Mouse (Mus musculus): ENCODE data around the gene Rnpepl1. TPM values are rescaled to one million over a fixed set of nuclear protein-coding genes. Genes with fewer than 3 reads are reported as not detected.
A peak's percentile ranks its signal among the peaks of the same experiment; 100 is the strongest.

Gene Rnpepl1
- 15.5 and 20.1 TPM in 2 replicates for polyA plus RNA-seq (2014; fragmentation: Nextera tagmentation; extraction: Ambion mirVana)

DNA sequence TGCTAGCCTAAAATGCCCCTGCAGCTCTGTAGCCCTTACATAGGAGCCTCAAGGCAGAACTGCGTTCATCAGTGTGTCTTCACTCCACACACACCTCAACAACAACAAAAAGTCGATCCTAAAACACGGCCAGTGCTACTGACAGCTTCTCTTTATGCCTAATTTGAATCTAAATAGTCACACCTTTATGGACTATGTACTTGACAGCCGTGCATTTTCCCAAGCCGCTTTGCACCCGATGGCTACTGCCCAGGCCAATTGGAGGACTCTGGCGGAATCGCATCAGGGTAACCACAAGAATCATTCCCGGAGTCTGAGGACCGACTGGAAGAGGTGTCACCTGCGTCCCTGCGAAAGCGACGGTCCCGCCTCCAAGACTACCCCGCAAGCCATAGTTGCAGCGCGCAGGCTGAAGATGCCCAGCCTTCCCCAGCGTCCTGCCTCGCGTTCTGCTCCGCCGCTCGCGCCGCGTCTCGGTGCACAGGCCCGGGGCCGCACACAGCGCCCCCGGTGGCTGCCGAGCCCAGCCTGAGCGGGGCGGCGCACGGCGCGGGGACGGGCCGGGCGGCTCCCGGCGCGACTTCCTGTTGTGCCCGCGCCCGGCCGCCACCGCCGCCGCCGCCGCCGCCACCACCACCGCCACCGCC is at the start of gene Rnpepl1:
TSS of gene Rnpepl1 (plus strand) at position 545 of the 647 bp plus-strand sequence.
- Histone ChIP-seq H3K4me1 (ENCODE audit: control insufficient read depth, insufficient read depth, low read length) (peaks cover 24% of the 10 kb centered on the region), H3K4me3 (ENCODE audit: low read depth, low read length) (peak within 1 kb of the TSS; percentile 82), H3K36me3 (ENCODE audit: control insufficient read depth, insufficient read depth, low read length) (peaks cover 17% of the 10 kb centered on the region), H3K4me2 (ENCODE audit: low read length) (peak within 1 kb of the TSS; percentile 97), H3K9me3 (replicated peaks; ENCODE audit: control insufficient read depth, low read length) (no peaks in the 10 kb centered on the region), H3K27ac (ENCODE audit: low read depth, low read length) (peak within 1 kb of the TSS; percentile 93), H3K9ac (ENCODE audit: low read length) (peak within 1 kb of the TSS; percentile 93), H3K27me3 (replicated peaks; ENCODE audit: control insufficient read depth, insufficient read depth, low read length) (no peaks in the 10 kb centered on the region)
- DNase-seq (ENCODE audit: low spot score) (peak; percentile 85), ATAC-seq (peak; percentile 79)
- WGBS: under 1% methylated on average over 33 of the region's 57 CpGs

DNA sequence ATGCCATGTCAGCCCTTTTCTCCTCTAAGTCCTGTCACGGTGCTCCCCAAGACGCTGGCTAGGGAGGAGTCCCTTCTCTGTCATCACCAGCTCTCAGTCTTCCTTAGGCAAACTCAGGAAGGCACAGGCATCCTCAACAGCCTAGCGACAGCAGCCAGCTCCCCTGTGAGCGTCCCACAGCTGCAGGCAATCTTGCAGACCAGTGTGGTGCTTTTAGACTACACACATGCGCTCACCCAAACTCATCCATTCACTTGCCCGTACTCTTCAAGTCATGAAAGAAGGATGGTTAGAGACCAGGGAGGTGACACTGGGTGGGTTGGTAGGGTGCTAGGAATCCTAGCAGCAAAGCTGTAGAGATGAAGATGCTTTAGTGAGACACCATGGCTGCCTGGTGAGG is 49.1 kb upstream of the Rnpepl1 start:
- no peak overlapping the region for H3K27ac ChIP-seq (ENCODE audit: low read depth, low read length)
- no peak overlapping the region for H3K4me3 ChIP-seq (ENCODE audit: low read depth, low read length)
- H3K9me3 ChIP-seq (replicated peaks; ENCODE audit: control insufficient read depth, low read length): no peaks in the 10 kb centered on the region
- DNase-seq (ENCODE audit: low spot score) (no peak), ATAC-seq (0 out of 2 replicates have a peak, but pooled peaks have one; percentile 7)
- WGBS: 71% methylated on average over 6 of the region's 6 CpGs
- no peaks in the 10 kb centered on the region for H3K27me3 ChIP-seq (replicated peaks; ENCODE audit: control insufficient read depth, insufficient read depth, low read length)
- no peak overlapping the region for H3K4me2 ChIP-seq (ENCODE audit: low read length)
- H3K9ac ChIP-seq (ENCODE audit: low read length): no peak overlapping the region
- H3K36me3 ChIP-seq (ENCODE audit: control insufficient read depth, insufficient read depth, low read length): peaks cover 46% of the 10 kb centered on the region
- peaks cover 5% of the 10 kb centered on the region for H3K4me1 ChIP-seq (ENCODE audit: control insufficient read depth, insufficient read depth, low read length)

DNA sequence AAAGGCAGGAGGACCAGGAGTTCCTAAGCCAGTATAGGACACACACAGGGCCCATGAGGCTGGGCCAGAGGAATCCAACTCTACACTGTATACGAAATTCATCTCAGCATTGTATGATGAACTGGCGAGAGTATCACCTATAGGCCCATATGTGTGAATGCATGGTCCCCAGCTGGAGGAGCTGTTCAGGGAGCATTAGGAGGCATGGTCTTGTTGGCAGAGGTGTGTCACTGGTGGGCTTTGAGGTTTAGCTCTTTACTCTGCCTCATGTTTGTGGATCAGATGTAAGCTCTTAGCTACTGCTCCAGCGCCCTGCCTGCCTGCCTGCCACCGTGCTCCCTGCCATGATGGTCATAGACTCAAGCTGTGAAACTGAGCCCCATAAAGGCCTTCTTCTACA is 47.3 kb upstream of the Rnpepl1 start:
- no peak overlapping the region for H3K4me3 ChIP-seq (ENCODE audit: low read depth, low read length)
- peaks cover 28% of the 10 kb centered on the region for H3K36me3 ChIP-seq (ENCODE audit: control insufficient read depth, insufficient read depth, low read length)
- no peak overlapping the region for H3K9ac ChIP-seq (ENCODE audit: low read length)
- ATAC-seq (no peak), DNase-seq (ENCODE audit: low spot score) (no peak)
- peaks cover 5% of the 10 kb centered on the region for H3K4me1 ChIP-seq (ENCODE audit: control insufficient read depth, insufficient read depth, low read length)
- H3K27me3 ChIP-seq (replicated peaks; ENCODE audit: control insufficient read depth, insufficient read depth, low read length): no peaks in the 10 kb centered on the region
- WGBS: 86% methylated on average over 4 of the region's 4 CpGs
- no peak overlapping the region for H3K4me2 ChIP-seq (ENCODE audit: low read length)
- no peak overlapping the region for H3K27ac ChIP-seq (ENCODE audit: low read depth, low read length)
- H3K9me3 ChIP-seq (replicated peaks; ENCODE audit: control insufficient read depth, low read length): no peaks in the 10 kb centered on the region

DNA sequence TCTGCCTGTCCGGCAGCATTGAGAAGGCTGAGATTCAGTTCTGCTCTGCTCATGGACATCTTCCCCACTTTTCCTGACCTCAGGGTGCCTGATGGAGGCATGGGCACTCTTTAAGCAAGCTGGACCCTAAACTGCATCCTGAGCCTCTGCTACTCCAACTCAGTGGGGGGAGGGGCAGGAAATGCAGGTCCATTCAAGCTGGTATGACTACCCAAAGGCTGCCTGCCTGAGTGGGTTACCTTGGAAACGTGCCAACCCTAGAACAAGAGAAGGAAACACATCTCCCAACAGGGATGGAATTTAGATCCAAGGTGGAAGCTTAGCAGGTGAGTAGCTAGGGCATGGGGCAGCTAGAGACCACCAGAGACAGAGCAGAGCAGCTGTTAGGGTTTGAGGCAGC is 44.4 kb upstream of the Rnpepl1 start:
- no peaks in the 10 kb centered on the region for H3K27me3 ChIP-seq (replicated peaks; ENCODE audit: control insufficient read depth, insufficient read depth, low read length)
- no peaks in the 10 kb centered on the region for H3K9me3 ChIP-seq (replicated peaks; ENCODE audit: control insufficient read depth, low read length)
- WGBS: 63% methylated on average over 2 of the region's 2 CpGs
- DNase-seq (ENCODE audit: low spot score) (no peak), ATAC-seq (no peak)
- no peak overlapping the region for H3K27ac ChIP-seq (ENCODE audit: low read depth, low read length)
- H3K4me1 ChIP-seq (ENCODE audit: control insufficient read depth, insufficient read depth, low read length): peaks cover 5% of the 10 kb centered on the region
- H3K4me3 ChIP-seq (ENCODE audit: low read depth, low read length): no peak overlapping the region
- H3K4me2 ChIP-seq (ENCODE audit: low read length): no peak overlapping the region
- H3K36me3 ChIP-seq (ENCODE audit: control insufficient read depth, insufficient read depth, low read length): no peaks in the 10 kb centered on the region
- H3K9ac ChIP-seq (ENCODE audit: low read length): no peak overlapping the region

DNA sequence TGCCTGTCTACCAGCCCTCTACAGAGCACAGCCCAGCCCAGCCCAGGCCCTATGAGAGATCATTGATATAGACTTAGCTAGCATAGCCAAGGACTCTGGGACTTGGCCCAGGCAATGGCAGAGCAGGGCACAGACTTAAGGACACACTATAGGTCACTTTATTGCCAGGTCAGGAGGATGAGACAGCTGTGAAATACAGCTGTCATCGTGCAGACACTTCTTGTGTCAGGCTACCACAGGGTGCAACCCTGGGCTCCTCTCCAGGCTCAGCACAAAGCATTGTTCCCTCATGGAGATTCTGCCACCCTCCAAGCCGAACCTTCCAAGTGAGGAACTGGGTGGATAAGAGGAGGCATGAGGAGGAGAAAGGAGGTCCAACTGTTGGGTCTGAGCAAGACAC is 40.6 kb upstream of the Rnpepl1 start:
- no peak overlapping the region for H3K9ac ChIP-seq (ENCODE audit: low read length)
- DNase-seq (ENCODE audit: low spot score) (no peak), ATAC-seq (no peak)
- no peak overlapping the region for H3K4me3 ChIP-seq (ENCODE audit: low read depth, low read length)
- H3K36me3 ChIP-seq (ENCODE audit: control insufficient read depth, insufficient read depth, low read length): no peaks in the 10 kb centered on the region
- peaks cover 5% of the 10 kb centered on the region for H3K4me1 ChIP-seq (ENCODE audit: control insufficient read depth, insufficient read depth, low read length)
- no peaks in the 10 kb centered on the region for H3K9me3 ChIP-seq (replicated peaks; ENCODE audit: control insufficient read depth, low read length)
- H3K27me3 ChIP-seq (replicated peaks; ENCODE audit: control insufficient read depth, insufficient read depth, low read length): no peaks in the 10 kb centered on the region
- WGBS: 83% methylated on average over 2 of the region's 2 CpGs
- H3K4me2 ChIP-seq (ENCODE audit: low read length): no peak overlapping the region
- H3K27ac ChIP-seq (ENCODE audit: low read depth, low read length): no peak overlapping the region

DNA sequence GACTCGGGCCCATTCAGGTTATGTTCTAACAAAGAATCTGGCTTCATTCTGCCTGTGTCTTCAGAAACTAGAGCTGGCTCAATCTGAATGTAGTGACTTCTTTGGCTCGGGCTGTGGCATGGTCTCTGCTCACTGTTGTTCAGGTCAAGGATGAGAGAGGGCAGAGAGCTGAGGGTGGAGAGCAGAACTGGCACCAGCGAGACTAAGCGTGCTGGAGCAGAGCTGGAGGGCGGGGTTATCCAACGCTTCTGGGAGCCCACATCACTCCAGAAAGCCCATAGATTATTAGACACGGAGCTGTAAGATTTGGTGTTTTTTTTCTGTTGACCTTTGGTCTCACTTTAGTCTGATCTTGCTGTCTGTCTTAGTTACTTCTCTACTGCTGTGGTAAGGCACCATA is 37.9 kb upstream of the Rnpepl1 start:
- H3K9me3 ChIP-seq (replicated peaks; ENCODE audit: control insufficient read depth, low read length): no peaks in the 10 kb centered on the region
- H3K27me3 ChIP-seq (replicated peaks; ENCODE audit: control insufficient read depth, insufficient read depth, low read length): no peaks in the 10 kb centered on the region
- H3K4me1 ChIP-seq (ENCODE audit: control insufficient read depth, insufficient read depth, low read length): no peaks in the 10 kb centered on the region
- WGBS: 89% methylated on average over 7 of the region's 7 CpGs
- no peaks in the 10 kb centered on the region for H3K36me3 ChIP-seq (ENCODE audit: control insufficient read depth, insufficient read depth, low read length)
- DNase-seq (ENCODE audit: low spot score) (no peak), ATAC-seq (no peak)
- H3K4me2 ChIP-seq (ENCODE audit: low read length): no peak overlapping the region
- no peak overlapping the region for H3K27ac ChIP-seq (ENCODE audit: low read depth, low read length)
- H3K4me3 ChIP-seq (ENCODE audit: low read depth, low read length): no peak overlapping the region
- H3K9ac ChIP-seq (ENCODE audit: low read length): no peak overlapping the region

DNA sequence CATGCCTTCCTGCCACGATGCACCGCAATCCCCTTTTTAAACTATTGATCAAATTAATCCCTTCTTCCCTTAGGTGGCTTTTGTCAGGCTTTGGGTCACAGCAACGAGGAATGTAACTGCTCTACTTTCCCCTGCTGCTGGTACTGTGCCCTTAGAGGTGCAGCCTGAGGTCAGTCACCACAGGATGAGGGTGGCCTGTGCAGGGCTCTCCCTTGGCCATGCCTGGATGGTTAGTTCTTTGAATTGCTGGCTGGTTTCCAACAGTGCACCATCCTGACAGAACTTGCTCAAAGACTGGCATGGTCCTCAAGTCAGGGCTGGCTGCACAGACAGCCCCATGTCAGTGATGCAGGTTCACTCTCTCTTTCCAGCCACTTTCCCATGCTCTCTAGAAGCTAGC is 36.6 kb upstream of the Rnpepl1 start:
- Histone ChIP-seq H3K27ac (ENCODE audit: low read depth, low read length) (no peak overlapping the region), H3K4me2 (ENCODE audit: low read length) (no peak overlapping the region), H3K4me3 (ENCODE audit: low read depth, low read length) (no peak overlapping the region), H3K9me3 (replicated peaks; ENCODE audit: control insufficient read depth, low read length) (no peaks in the 10 kb centered on the region), H3K4me1 (ENCODE audit: control insufficient read depth, insufficient read depth, low read length) (no peaks in the 10 kb centered on the region), H3K9ac (ENCODE audit: low read length) (no peak overlapping the region), H3K27me3 (replicated peaks; ENCODE audit: control insufficient read depth, insufficient read depth, low read length) (no peaks in the 10 kb centered on the region), H3K36me3 (ENCODE audit: control insufficient read depth, insufficient read depth, low read length) (no peaks in the 10 kb centered on the region)
- DNase-seq (ENCODE audit: low spot score): no peak
- no peak for ATAC-seq
- WGBS: 50% methylated on average over 3 of the region's 3 CpGs

DNA sequence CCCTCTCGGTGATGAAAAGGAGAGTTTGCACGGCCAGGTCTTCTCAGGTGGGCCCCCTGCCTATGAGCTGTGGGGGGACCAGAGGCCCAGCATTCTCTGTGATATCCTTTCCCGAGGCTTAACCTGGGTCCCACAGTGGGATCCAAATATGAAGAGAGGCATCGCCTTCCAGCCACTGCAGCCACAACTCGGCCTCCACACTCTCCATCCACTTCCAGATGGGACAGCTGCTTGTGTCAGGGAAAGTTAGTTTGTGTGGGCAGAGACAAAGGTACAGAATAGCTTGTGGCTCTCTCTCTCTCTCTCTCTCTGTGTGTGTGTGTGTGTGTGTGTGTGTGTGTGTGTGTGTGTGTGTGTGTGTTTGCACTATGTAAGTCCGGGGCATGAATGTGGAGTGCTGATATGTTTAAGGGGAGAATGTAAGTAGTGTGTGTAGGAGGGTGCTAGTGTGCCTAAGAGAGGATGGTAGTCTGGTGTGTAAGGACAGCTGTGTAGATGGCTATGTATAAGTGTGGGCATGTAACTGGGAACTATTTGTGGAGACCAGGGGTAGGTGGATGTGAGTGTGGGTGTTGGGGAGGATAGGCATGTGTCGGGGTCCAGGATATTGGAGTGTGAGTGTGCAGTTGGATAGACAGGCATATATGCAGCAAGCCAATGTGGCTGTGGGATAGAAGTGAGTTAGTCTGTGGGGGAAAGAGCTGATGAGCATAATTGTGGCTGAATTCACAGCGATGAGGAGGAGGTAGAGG is 35.0 kb upstream of the Rnpepl1 start:
- WGBS: 88% methylated on average over 8 of the region's 8 CpGs
- Histone ChIP-seq H3K9ac (ENCODE audit: low read length) (no peak overlapping the region), H3K27ac (ENCODE audit: low read depth, low read length) (no peak overlapping the region), H3K27me3 (replicated peaks; ENCODE audit: control insufficient read depth, insufficient read depth, low read length) (no peaks in the 10 kb centered on the region), H3K4me3 (ENCODE audit: low read depth, low read length) (no peak overlapping the region), H3K4me2 (ENCODE audit: low read length) (no peak overlapping the region), H3K9me3 (replicated peaks; ENCODE audit: control insufficient read depth, low read length) (no peaks in the 10 kb centered on the region), H3K4me1 (ENCODE audit: control insufficient read depth, insufficient read depth, low read length) (no peaks in the 10 kb centered on the region), H3K36me3 (ENCODE audit: control insufficient read depth, insufficient read depth, low read length) (no peaks in the 10 kb centered on the region)
- DNase-seq (ENCODE audit: low spot score) (no peak), ATAC-seq (no peak)

DNA sequence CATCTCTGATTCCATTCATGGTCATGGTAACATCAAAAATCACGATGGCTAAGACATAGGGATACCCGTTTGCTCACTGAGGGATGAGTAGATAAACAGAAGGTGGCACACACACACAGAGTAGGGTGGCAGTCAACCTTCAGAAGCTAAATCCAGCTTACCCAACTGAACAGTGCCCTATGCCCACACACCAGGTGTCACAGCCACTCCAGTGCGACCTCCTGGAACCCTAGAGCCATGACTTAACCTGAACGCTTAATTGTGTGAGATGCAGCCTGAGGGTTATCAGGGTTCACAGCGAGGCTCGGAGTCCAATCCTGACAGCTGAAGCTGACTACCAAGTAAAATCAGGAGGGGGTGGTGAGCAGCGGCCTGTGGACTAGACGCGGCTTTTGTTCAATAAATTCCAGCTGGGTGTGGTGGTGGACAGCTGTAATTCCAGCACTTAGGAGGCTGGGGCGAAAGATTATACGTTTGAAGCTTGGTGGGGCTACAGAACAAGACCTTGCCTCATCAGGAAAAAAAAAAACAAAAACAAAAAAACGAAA is 33.1 kb upstream of the Rnpepl1 start:
- Histone ChIP-seq H3K27ac (ENCODE audit: low read depth, low read length) (no peak overlapping the region), H3K4me3 (ENCODE audit: low read depth, low read length) (no peak overlapping the region), H3K4me1 (ENCODE audit: control insufficient read depth, insufficient read depth, low read length) (no peaks in the 10 kb centered on the region), H3K9ac (ENCODE audit: low read length) (no peak overlapping the region), H3K36me3 (ENCODE audit: control insufficient read depth, insufficient read depth, low read length) (no peaks in the 10 kb centered on the region), H3K9me3 (replicated peaks; ENCODE audit: control insufficient read depth, low read length) (no peaks in the 10 kb centered on the region), H3K4me2 (ENCODE audit: low read length) (no peak overlapping the region), H3K27me3 (replicated peaks; ENCODE audit: control insufficient read depth, insufficient read depth, low read length) (no peaks in the 10 kb centered on the region)
- no peak for ATAC-seq
- WGBS: 65% methylated on average over 12 of the region's 12 CpGs
- no peak for DNase-seq (ENCODE audit: low spot score)
